Mouse (Mus musculus) MEL (cell line): Measurements from ENCODE around the gene Tmem253.

Experiments used
- CTCF ChIP-seq, 3 experiments: IDR thresholded peaks in 2 of 3; conservative IDR thresholded peaks in 1 of 3; 2 replicates each; pipeline ENCODE4 v1.5.1; 2011 to 2012; ENCODE audit warnings: low read length in 3 of 3, low read depth in 2 of 3, mild to moderate bottlenecking in 2 of 3, improper control_type of control experiment in 1 of 3, inconsistent platforms in 1 of 3, mixed read lengths in 1 of 3, moderate library complexity in 1 of 3; ENCODE audit not compliant: control insufficient read depth in 1 of 3, insufficient read depth in 1 of 3, poor library complexity in 1 of 3, severe bottlenecking in 1 of 3
- MAFK ChIP-seq: IDR thresholded peaks from 2 replicates; pipeline ENCODE4 v1.6.1; 2011; ENCODE audit warnings: low read depth, mild to moderate bottlenecking, low read length, improper control_type of control experiment, borderline replicate concordance
- MXI1 ChIP-seq: IDR thresholded peaks from 2 replicates; pipeline ENCODE4 v1.6.1; 2011; ENCODE audit warnings: mild to moderate bottlenecking, low read depth, low read length, improper control_type of control experiment
- POLR2A ChIP-seq, 2 experiments: IDR thresholded peaks; 2 replicates each; pipeline ENCODE4 v1.6.1; 2011 to 2012; ENCODE audit warnings: low read length in 2 of 2, mild to moderate bottlenecking in 2 of 2, control low read depth in 1 of 2, improper control_type of control experiment in 1 of 2, low read depth in 1 of 2, moderate library complexity in 1 of 2; ENCODE audit not compliant: control insufficient read depth in 1 of 2, insufficient read depth in 1 of 2, poor library complexity in 1 of 2
- POLR2AphosphoS2 ChIP-seq: IDR thresholded peaks from 2 replicates; pipeline ENCODE4 v1.6.1; 2011; ENCODE audit warnings: low read length, improper control_type of control experiment
- POLR2AphosphoS5 ChIP-seq: IDR thresholded peaks from 2 replicates; pipeline ENCODE4 v1.6.1; 2012; ENCODE audit warnings: low read depth, borderline replicate concordance, mild to moderate bottlenecking, inconsistent platforms, low read length, moderate library complexity, mixed read lengths
- SIN3A ChIP-seq: IDR thresholded peaks from 2 replicates; pipeline ENCODE4 v1.6.1; 2012; ENCODE audit warnings: low read length, improper control_type of control experiment, inconsistent platforms
- SMC3 ChIP-seq: IDR thresholded peaks from 2 replicates; pipeline ENCODE4 v1.6.1; 2011; ENCODE audit warnings: low read depth, low read length, improper control_type of control experiment
- USF1 ChIP-seq: IDR thresholded peaks from 2 replicates; pipeline ENCODE4 v1.6.1; 2014; ENCODE audit warnings: low read depth, mild to moderate bottlenecking, inconsistent platforms, low read length, improper control_type of control experiment, moderate library complexity
- ZKSCAN1 ChIP-seq: IDR thresholded peaks from 2 replicates; pipeline ENCODE4 v1.6.1; 2012; ENCODE audit warnings: low read depth, mild to moderate bottlenecking, inconsistent platforms, low read length, improper control_type of control experiment, moderate library complexity

GRCm38 (mm10) chr14:52012553-52012952 is 2.9 kb upstream of the Tmem253 start:
- TF ChIP-seq SMC3 (no peak), CTCF (IDR thresholded peaks at IDR 0.05 in 2 of 3, conservative IDR thresholded peaks at IDR 0.05 in 1 of 3; ENCODE audit: control insufficient read depth in 1 of 3, insufficient read depth in 1 of 3, low read depth in 2 of 3, low read length in 3 of 3, poor library complexity in 1 of 3, severe bottlenecking in 1 of 3) (no peak), MXI1 (no peak), POLR2AphosphoS2 (no peak), ZKSCAN1 (no peak), MAFK (no peak), POLR2A (IDR thresholded peaks at IDR 0.05; ENCODE audit: control insufficient read depth in 1 of 2, insufficient read depth in 1 of 2, low read depth in 1 of 2, low read length in 2 of 2, poor library complexity in 1 of 2) (no peak), SIN3A (no peak), POLR2AphosphoS5 (no peak), USF1 (no peak)
